Mouse (Mus musculus) embryonic facial prominence, embryonic 15.5 days (tissue): ENCODE measurements around the gene Mcfd2. TPM values are rescaled to one million over a fixed set of nuclear protein-coding genes. Genes with fewer than 3 reads are reported as not detected.

Experiments
- ATAC-seq: fragments of 200-750 bp; cut with Nextera tagmentation; 2 replicates; pipeline ENCODE4 v1.8.0; 2017; ENCODE audit warnings: low read depth, moderate TSS enrichment; ENCODE audit not compliant: insufficient number of reproducible peaks, low FRiP score, low TSS enrichment
- H3K27ac ChIP-seq: fragments of 300-500 bp; sonication (generic); replicated peaks from 2 replicates; pipeline ENCODE4 v1.5.1; 2015; ENCODE audit warnings: mild to moderate bottlenecking, inconsistent platforms
- H3K27me3 ChIP-seq: fragments of 300-500 bp; sonication (generic); 2 replicates; pipeline ENCODE4 v1.6.1; 2015; ENCODE audit warnings: inconsistent platforms
- H3K36me3 ChIP-seq: fragments of 300-500 bp; sonication (generic); 2 replicates; pipeline ENCODE4 v1.6.1; 2015; ENCODE audit warnings: mild to moderate bottlenecking, inconsistent platforms
- H3K4me1 ChIP-seq: fragments of 300-500 bp; sonication (generic); 2 replicates; pipeline ENCODE4 v1.6.1; 2015; ENCODE audit warnings: inconsistent platforms
- H3K4me2 ChIP-seq: fragments of 300-500 bp; sonication (generic); replicated peaks from 2 replicates; pipeline ENCODE4 v1.6.1; 2015; ENCODE audit warnings: mild to moderate bottlenecking, inconsistent platforms
- H3K4me3 ChIP-seq: fragments of 300-500 bp; sonication (generic); replicated peaks from 2 replicates; pipeline ENCODE4 v1.5.1; 2015; ENCODE audit warnings: mild to moderate bottlenecking, inconsistent platforms
- H3K9ac ChIP-seq: fragments of 300-500 bp; sonication (generic); 2 replicates; pipeline ENCODE4 v1.6.1; 2015; ENCODE audit warnings: inconsistent platforms
- H3K9me3 ChIP-seq: fragments of 300-500 bp; sonication (generic); replicated peaks from 2 replicates; pipeline ENCODE4 v1.6.1; 2016; ENCODE audit warnings: inconsistent platforms
- WGBS: fragments of 180-500 bp; shearing (Covaris S2); methylation state at CpG from one replicate; pipeline ENCODE4 v1.1.7; 2015; 5-methylcytosine and 5-hydroxymethylcytosine counted together
- polyA plus RNA-seq: library from polyadenylated mRNA; unstranded; fragments of >200 nt; fragmentation: Nextera tagmentation; extraction: Ambion mirVana; gene quantifications from 2 replicates; pipeline ENCODE4 v1.2.1, GENCODE M21; 2015

The Mcfd2 gene
- polyA plus RNA-seq, result 102 and 104 TPM in 2 replicates

DNA sequence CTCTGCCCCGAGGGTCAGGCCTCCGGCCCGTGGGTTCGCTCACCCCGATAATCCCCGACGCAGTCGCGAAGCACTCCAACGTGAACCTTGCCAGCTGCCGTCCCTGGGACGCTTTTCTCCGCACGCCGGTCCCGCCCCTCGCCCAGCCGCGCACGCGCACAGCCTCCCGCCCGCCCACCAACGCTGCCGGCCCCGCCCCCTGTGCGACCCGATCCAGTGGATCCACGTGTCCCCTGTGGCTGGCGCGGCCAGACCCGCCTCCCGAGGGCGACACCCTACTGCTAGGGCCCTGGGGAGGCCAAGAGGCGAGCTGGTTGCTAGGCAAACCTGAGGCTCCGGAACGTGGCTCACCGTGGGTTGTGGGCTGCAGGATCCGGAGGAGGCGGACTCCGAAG, at the start of gene Mcfd2:
Gene Mcfd2, minus strand, starts transcription at position 144 of the 395 bp plus-strand sequence.
- Histone ChIP-seq H3K9me3 (no peaks in the 10 kb centered on the region), H3K36me3 (peaks cover 30% of the 10 kb centered on the region), H3K4me1 (peaks cover 16% of the 10 kb centered on the region), H3K27ac (peak within 1 kb of the TSS; percentile 85), H3K9ac (peak within 1 kb of the TSS; percentile 87), H3K4me3 (peak within 1 kb of the TSS; percentile 89), H3K27me3 (no peaks in the 10 kb centered on the region), H3K4me2 (peak within 1 kb of the TSS; percentile 72)
- ATAC-seq, result peak; percentile 94
- WGBS, result under 1% methylated on average over 41 of the region's 41 CpGs

- Histone ChIP-seq H3K27ac (0 out of 2 replicates have a peak overlapping the region, but pooled peaks have one; percentile 4), H3K9me3 (no peaks in the 10 kb centered on the region), H3K36me3 (0 out of 2 replicates have a peak, but pooled peaks cover 3% of the 10 kb centered on the region), H3K27me3 (no peaks in the 10 kb centered on the region), H3K9ac (no peak overlapping the region), H3K4me1 (peaks cover 38% of the 10 kb centered on the region), H3K4me2 (peak overlapping the region; percentile 32), H3K4me3 (no peak overlapping the region)
- WGBS, result 4% methylated on average over 9 of the region's 9 CpGs
- peak; percentile 51 for ATAC-seq
Measured at GRCm38 (mm10) chr17:87315021-87315531, 49.3 kb upstream of the Mcfd2 start.

- Histone ChIP-seq H3K9ac (no peak overlapping the region), H3K9me3 (no peaks in the 10 kb centered on the region), H3K4me3 (no peak overlapping the region), H3K27ac (0 out of 2 replicates have a peak overlapping the region, but pooled peaks have one; percentile 4), H3K36me3 (no peaks in the 10 kb centered on the region), H3K27me3 (no peaks in the 10 kb centered on the region), H3K4me2 (peak overlapping the region; percentile 32; the same call in 1 of the 2 replicates), H3K4me1 (peaks cover 41% of the 10 kb centered on the region)
- 41% methylated on average over 5 of the region's 5 CpGs for WGBS
- peak; percentile 20; the same call in 1 of the 2 replicates for ATAC-seq
Measured at GRCm38 (mm10) chr17:87314530-87314946, 48.8 kb upstream of the Mcfd2 start.

- Histone ChIP-seq H3K4me3 (no peak overlapping the region), H3K4me1 (peaks cover 45% of the 10 kb centered on the region), H3K36me3 (no peaks in the 10 kb centered on the region), H3K27me3 (no peaks in the 10 kb centered on the region), H3K9me3 (no peaks in the 10 kb centered on the region), H3K9ac (no peak overlapping the region), H3K4me2 (peak overlapping the region; percentile 28; the same call in 1 of the 2 replicates), H3K27ac (0 out of 2 replicates have a peak overlapping the region, but pooled peaks have one; percentile 71)
- 75% methylated on average over 8 of the region's 8 CpGs for WGBS
- ATAC-seq, result no peak
Measured at GRCm38 (mm10) chr17:87314121-87314520, 48.4 kb upstream of the Mcfd2 start.

- no peaks in the 10 kb centered on the region for H3K27me3 ChIP-seq
- peak overlapping the region; percentile 71 for H3K27ac ChIP-seq
- H3K4me1 ChIP-seq, result peaks cover 46% of the 10 kb centered on the region
- no peak for ATAC-seq
- no peaks in the 10 kb centered on the region for H3K36me3 ChIP-seq
- no peaks in the 10 kb centered on the region for H3K9me3 ChIP-seq
- H3K4me2 ChIP-seq, result peak overlapping the region; percentile 28
- 33% methylated on average over 18 of the region's 18 CpGs for WGBS
- H3K9ac ChIP-seq, result no peak overlapping the region
- H3K4me3 ChIP-seq, result no peak overlapping the region
Measured at GRCm38 (mm10) chr17:87312924-87313870, 47.5 kb upstream of the Mcfd2 start.

DNA sequence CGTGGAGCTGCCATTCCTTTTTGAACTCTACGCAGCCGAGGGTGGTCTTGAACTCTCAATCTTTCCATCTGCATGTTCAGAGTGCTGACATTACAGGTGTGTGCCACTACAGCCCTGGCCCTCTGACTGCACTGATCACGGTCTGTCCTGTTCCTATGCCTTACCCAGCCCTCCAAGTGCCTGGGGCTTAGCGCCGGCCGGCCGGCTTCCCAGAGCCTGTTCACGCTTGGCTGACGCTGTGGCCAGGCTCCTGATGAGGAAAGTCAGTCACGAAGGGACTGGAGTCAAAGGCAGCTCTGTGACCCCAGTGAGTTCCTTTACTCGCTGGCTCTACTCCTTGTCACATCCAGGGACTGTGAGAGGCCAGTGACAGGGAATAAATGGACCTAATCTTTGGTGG, 46.6 kb upstream of the Mcfd2 start:
- WGBS, result 51% methylated on average over 12 of the region's 12 CpGs
- H3K4me3 ChIP-seq, result no peak overlapping the region
- ATAC-seq, result no peak

GRCm38 (mm10) chr17:87310497-87310896, 44.8 kb upstream of the Mcfd2 start:
- no peaks in the 10 kb centered on the region for H3K9me3 ChIP-seq
- no peak overlapping the region for H3K27ac ChIP-seq
- peaks cover 35% of the 10 kb centered on the region for H3K4me1 ChIP-seq
- no peak overlapping the region for H3K9ac ChIP-seq
- no peaks in the 10 kb centered on the region for H3K36me3 ChIP-seq
- no peak for ATAC-seq
- H3K27me3 ChIP-seq, result no peaks in the 10 kb centered on the region
- 70% methylated on average over 7 of the region's 7 CpGs for WGBS
- no peak overlapping the region for H3K4me2 ChIP-seq
- no peak overlapping the region for H3K4me3 ChIP-seq

More for the DNA sequence above, 46.6 kb upstream of the Mcfd2 start:
- peaks cover 40% of the 10 kb centered on the region for H3K4me1 ChIP-seq
- H3K4me2 ChIP-seq, result no peak overlapping the region
- H3K36me3 ChIP-seq, result no peaks in the 10 kb centered on the region
- no peak overlapping the region for H3K9ac ChIP-seq
- H3K9me3 ChIP-seq, result no peaks in the 10 kb centered on the region
- H3K27ac ChIP-seq, result no peak overlapping the region
- H3K27me3 ChIP-seq, result no peaks in the 10 kb centered on the region

DNA sequence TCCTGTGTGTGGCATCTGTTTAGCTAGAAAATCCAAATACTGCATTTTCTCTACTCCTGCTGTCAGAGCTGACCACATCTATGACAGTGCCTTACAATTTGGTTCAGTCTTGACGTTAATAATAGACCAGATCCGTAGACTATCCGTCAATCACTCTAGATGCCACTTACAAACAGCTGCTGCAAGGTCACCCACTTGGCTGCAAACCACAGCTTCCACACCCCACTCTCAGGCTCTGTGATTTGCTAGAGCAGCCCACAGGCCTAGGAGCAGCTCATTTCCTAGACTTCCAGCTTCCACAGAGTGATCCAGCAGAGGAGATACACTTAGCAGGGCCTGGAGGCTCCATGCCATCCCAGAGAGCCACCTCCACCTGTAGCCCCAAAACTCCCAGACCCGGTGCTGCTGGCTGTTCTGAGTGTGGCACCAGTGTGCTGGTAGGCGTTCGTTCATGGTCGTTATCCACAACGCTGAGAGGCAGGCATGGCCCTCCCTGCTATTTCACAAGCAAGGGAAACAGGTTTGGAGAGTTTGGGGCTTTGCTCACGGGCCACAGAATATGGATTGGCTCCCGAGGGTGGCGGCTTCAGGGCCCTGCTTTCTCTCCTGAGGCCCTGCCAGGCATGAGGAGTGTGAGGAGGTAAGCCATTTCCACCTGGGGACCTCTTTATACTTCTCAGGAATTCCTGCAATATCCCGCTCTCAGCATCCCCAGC, 43.5 kb upstream of the Mcfd2 start:
- 61% methylated on average over 12 of the region's 12 CpGs for WGBS
- H3K4me2 ChIP-seq, result no peak overlapping the region
- peaks cover 22% of the 10 kb centered on the region for H3K4me1 ChIP-seq
- no peaks in the 10 kb centered on the region for H3K36me3 ChIP-seq
- no peaks in the 10 kb centered on the region for H3K27me3 ChIP-seq
- H3K9me3 ChIP-seq, result no peaks in the 10 kb centered on the region
- peak; percentile 34 for ATAC-seq
- no peak overlapping the region for H3K9ac ChIP-seq
- H3K4me3 ChIP-seq, result no peak overlapping the region
- H3K27ac ChIP-seq, result 0 out of 2 replicates have a peak overlapping the region, but pooled peaks have one; percentile 44

DNA sequence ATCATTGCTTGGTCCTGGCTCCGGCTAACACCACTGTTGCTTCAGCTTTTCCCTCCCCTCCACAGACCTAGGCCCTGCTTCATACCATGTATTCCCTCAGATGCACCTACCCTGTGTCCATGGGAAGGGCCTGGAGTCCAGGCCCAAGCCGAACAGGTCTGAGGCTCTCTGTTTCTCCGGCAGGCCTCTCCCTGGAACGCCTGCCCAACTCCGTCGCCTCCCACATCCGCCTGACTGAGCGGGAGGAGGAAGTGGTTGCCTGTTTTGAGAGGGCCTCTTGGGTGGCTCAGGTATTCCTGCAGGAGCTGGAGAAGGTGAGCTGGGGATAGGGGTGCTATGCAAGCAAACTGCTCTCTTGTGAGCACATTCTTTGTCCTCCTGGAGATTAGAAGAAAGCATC, 41.0 kb upstream of the Mcfd2 start:
- no peak for ATAC-seq

DNA sequence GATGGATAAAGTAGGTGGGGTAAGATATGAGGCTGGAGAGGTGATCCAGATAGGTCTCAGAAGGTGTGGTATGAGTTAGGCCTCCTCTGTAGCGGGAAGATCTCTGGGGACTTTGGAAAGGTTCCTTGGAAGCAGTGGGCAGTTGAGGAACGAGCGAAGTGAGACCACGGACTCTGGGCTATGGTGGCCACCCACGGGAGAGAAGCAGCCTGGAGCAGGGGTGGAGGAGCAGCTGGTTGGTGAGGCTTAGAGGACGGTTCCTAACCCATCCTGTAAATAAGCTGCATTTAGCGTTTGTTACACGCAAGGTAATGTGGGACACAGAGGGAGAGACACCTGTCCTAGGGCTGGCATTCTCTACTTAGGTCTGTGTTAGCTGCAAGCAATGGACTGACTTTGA, 39.3 kb upstream of the Mcfd2 start:
- WGBS, result 89% methylated on average over 8 of the region's 8 CpGs

More for the DNA sequence above, 41.0 kb upstream of the Mcfd2 start:
- Histone ChIP-seq H3K27me3 (no peaks in the 10 kb centered on the region), H3K27ac (no peak overlapping the region), H3K4me1 (peaks cover 11% of the 10 kb centered on the region), H3K36me3 (no peaks in the 10 kb centered on the region), H3K9me3 (no peaks in the 10 kb centered on the region), H3K9ac (no peak overlapping the region), H3K4me2 (no peak overlapping the region), H3K4me3 (no peak overlapping the region)
- WGBS, result 72% methylated on average over 8 of the region's 8 CpGs

More for the DNA sequence above, 39.3 kb upstream of the Mcfd2 start:
- Histone ChIP-seq H3K4me2 (no peak overlapping the region), H3K36me3 (no peaks in the 10 kb centered on the region), H3K9ac (no peak overlapping the region), H3K9me3 (no peaks in the 10 kb centered on the region), H3K27ac (no peak overlapping the region), H3K4me1 (peaks cover 11% of the 10 kb centered on the region), H3K4me3 (no peak overlapping the region), H3K27me3 (no peaks in the 10 kb centered on the region)
- ATAC-seq, result no peak
